Mouse (Mus musculus): ENCODE data around the gene Pfdn2.

DNA sequence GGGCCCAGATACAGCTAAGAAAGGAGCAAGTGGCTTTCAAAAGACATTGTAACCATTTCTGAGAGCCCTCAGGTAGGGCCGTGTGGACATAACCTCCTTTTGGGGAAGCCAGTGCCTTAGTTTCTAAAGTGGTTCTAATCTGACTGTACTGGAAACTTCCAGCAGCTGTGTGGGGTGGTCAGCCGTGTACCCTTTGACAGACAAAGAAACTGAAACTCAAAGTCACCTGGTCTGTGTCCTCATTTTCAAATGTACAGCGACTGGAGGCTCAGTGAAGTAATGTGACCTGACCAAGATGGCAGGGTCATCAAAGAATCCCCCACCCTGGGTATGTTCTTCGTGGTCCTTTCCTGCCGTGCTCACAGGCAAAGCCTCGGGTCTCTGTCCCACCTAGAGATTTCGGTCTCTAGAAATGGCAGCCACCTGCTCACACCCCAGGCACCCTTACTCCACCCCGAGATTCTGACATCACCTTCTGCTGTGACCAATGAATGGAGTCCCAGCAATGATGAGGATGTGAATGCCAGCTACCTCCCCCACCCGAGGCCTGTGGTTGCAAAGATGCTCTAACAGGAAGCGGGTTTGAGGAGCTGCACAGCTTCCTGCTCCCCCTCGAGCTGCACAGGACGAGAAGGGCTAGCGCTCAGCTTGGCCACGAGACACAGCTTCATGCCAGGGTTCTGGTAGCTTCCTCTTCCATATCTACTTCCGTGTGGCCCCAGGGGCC lies 43.1 kb downstream of the Pfdn2 start, which contains the start of gene Arhgap30:
- TF ChIP-seq EP300 (IDR thresholded peaks at IDR 0.05; ENCODE audit: low read depth) (no peak), CTCF (IDR thresholded peaks at IDR 0.05; ENCODE audit: low read depth) (no peak)
